Mouse (Mus musculus) spleen, adult 2 months (tissue): ENCODE measurements around the gene Mmgt1.

Source experiments
- CTCF ChIP-seq: fragments of 200-500 bp; IDR thresholded peaks from 2 replicates; pipeline ENCODE4 v1.5.1; 2011; ENCODE audit warnings: mild to moderate bottlenecking, inconsistent platforms; ENCODE audit not compliant: insufficient read depth, insufficient read length, insufficient replicate concordance; ENCODE audit errors: extremely low read depth
- POLR2A ChIP-seq: fragments of 200-500 bp; IDR thresholded peaks from 2 replicates; pipeline ENCODE4 v1.6.1; 2011; ENCODE audit warnings: low read depth, low read length, inconsistent platforms

DNA sequence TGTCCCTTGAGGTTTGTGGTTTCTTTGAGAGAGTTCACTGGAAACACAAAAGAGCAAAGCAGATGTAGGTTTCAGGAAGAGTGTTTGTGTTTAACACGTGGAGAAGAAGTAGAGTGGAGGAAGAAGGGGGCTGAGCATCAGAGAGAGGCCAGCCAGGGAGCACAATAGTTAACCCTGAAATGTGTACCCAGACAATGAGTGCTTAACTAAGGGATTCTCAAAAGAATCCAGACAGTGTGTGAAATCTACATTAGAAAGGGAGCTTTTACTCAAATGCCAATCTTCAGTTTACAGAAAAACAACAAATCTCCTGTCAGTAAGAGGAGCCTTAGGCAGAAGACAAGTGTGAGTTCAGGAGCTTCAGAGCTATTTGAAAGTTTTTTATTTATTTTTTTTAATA, 42.2 kb upstream of the Mmgt1 start:
- TF ChIP-seq CTCF (no peak), POLR2A (no peak)
